Mouse (Mus musculus): ENCODE results near the gene Olfr140.

Olfr140 gene

GRCm38 (mm10) chr2:90063494-90063893, at the start of gene Olfr140:
TSS of gene Olfr140 (minus strand) at chr2:90063594.
- DNase-seq = no peak

GRCm38 (mm10) chr2:90070065-90070464, 6.7 kb upstream of the Olfr140 start:
- DNase-seq = no peak

GRCm38 (mm10) chr2:90035037-90035436, 28.4 kb downstream of the Olfr140 start, which contains the start of gene Olfr1265:
TSS of gene Olfr1265 (plus strand) at chr2:90035337.
- no peak for DNase-seq

GRCm38 (mm10) chr2:90025477-90025876, 37.9 kb downstream of the Olfr140 start, which contains the start of gene Olfr1264:
TSS of gene Olfr1264 (minus strand) at chr2:90025577.
- DNase-seq = no peak

- no peak for DNase-seq
These were observed 51.6 kb downstream of the Olfr140 start, which contains the start of gene Olfr1263 for GRCm38 (mm10) chr2:90011831-90012230. TSS of gene Olfr1263 (plus strand) at chr2:90012131.

- DNase-seq = no peak
These were observed 63.5 kb downstream of the Olfr140 start, which contains the start of gene Olfr1262 for GRCm38 (mm10) chr2:89999845-90000244. TSS of gene Olfr1262 (plus strand) at chr2:90000145.

All from cerebellum, adult 18-20 months (tissue).